Comparison of ENCODE assay signal across 19 mouse cellular contexts in the genomic region with DNA sequence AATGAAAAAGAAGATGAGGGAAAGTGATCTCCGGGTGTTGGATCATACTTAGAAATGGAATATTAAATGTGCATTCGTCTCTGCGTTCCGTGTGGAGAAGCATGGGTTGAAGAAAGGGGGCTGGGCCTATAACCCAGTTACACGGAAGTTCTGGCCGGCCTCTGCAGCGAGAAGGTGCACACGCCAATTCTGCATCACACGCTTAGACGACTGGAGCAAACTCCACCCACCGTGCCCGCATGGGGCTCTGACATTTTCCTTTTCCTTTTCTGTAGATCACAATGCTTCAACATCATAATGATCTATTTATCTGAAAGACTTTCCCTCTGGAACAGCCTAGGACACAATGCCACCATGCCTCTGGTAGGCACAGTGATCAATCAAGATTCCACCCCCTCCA.
"Had no signal": no experiment of that assay in that cellular context is flagged by ENCODE, and none has a peak within 500 bp of the region (broad histone marks: within the 10 kb centered on the region; RNA-seq: fewer than 3 reads in every experiment).

No protein-coding gene starts in this region.

- H3K4me2 ChIP-seq: liver, embryonic 11.5 days; lung, embryonic 14.5 days; midbrain, embryonic 12.5 days; midbrain, embryonic 15.5 days; neural tube, embryonic 12.5 days; neural tube, embryonic 15.5 days had no signal

- H3K9me3 ChIP-seq: kidney, embryonic 15.5 days; midbrain, embryonic 12.5 days; midbrain, embryonic 15.5 days; neural tube, embryonic 12.5 days; neural tube, embryonic 15.5 days had no signal

- H3K4me1 ChIP-seq: neural tube, embryonic 15.5 days had no signal

- H3K27ac ChIP-seq: kidney, embryonic 15.5 days; left cerebral cortex, adult 2 months; liver, embryonic 14.5 days; macrophage; midbrain, embryonic 12.5 days; midbrain, embryonic 15.5 days; neural tube, embryonic 12.5 days; neural tube, embryonic 15.5 days; stomach, postnatal 0 days had no signal

- ATAC-seq: liver, postnatal 0 days; lung, postnatal 0 days; midbrain, embryonic 15.5 days had no signal

- H3K9ac ChIP-seq: kidney, embryonic 15.5 days; liver, embryonic 14.5 days; liver, postnatal 0 days; lung, embryonic 14.5 days; midbrain, embryonic 12.5 days; midbrain, embryonic 15.5 days; neural tube, embryonic 12.5 days; neural tube, embryonic 15.5 days had no signal

- H3K4me3 ChIP-seq: kidney, embryonic 15.5 days; left cerebral cortex, adult 2 months; midbrain, embryonic 12.5 days; midbrain, embryonic 15.5 days; neural tube, embryonic 12.5 days; neural tube, embryonic 15.5 days had no signal

- DNase-seq: kidney, adult 8-10 months; kidney, postnatal 10 days; kidney, postnatal 36 days; layer of hippocampus, postnatal 36 days; liver, postnatal 0 days; lung, embryonic 14.5 days; retina, postnatal 1 day; thymus, postnatal 25 days had no signal

- H3K36me3 ChIP-seq: midbrain, embryonic 12.5 days; midbrain, embryonic 15.5 days; neural tube, embryonic 12.5 days; neural tube, embryonic 15.5 days had no signal

- H3K27me3 ChIP-seq: kidney, embryonic 15.5 days; midbrain, embryonic 12.5 days; midbrain, embryonic 15.5 days; neural tube, embryonic 12.5 days; neural tube, embryonic 15.5 days had no signal
